Mouse (Mus musculus) bone marrow macrophage, adult 2 months (primary cell): ENCODE measurements around the gene Synj1.

ENCODE experiments used
- CTCF ChIP-seq: IDR thresholded peaks from 2 replicates; pipeline ENCODE4 v1.5.1; 2012; ENCODE audit warnings: low read depth, mild to moderate bottlenecking, low read length, moderate library complexity
- POLR2A ChIP-seq: IDR thresholded peaks from 2 replicates; pipeline ENCODE4 v1.6.1; 2012; ENCODE audit warnings: mild to moderate bottlenecking, low read depth, low read length, borderline replicate concordance

- TF ChIP-seq CTCF (no peak), POLR2A (0 out of 2 replicates have a peak, but pooled peaks have one; percentile 50)
These were observed 33.4 kb upstream of the Synj1 start, which contains the start of gene Paxbp1 for GRCm38 (mm10) chr16:91044270-91045182.
